Mouse (Mus musculus) hindbrain, embryonic 14.5 days (tissue): ENCODE measurements around the gene Msh2. TPM values are rescaled to one million over a fixed set of nuclear protein-coding genes. Genes with fewer than 3 reads are reported as not detected.

Experiments used
- ATAC-seq: fragments of 200-750 bp; cut with Nextera tagmentation; 2 replicates; pipeline ENCODE4 v1.8.0; 2017; ENCODE audit warnings: moderate number of reproducible peaks, mild to moderate bottlenecking, moderate TSS enrichment, moderate library complexity; ENCODE audit not compliant: low FRiP score
- DNase-seq: peaks from one replicate; pipeline ENCODE4 v3.0.0-alpha.2; 2015; ENCODE audit warnings: low spot score
- H3K27ac ChIP-seq: fragments of 300-500 bp; sonication (generic); 2 replicates; pipeline ENCODE4 v1.5.1; 2014; ENCODE audit warnings: mild to moderate bottlenecking, moderate library complexity
- H3K27me3 ChIP-seq: fragments of 300-500 bp; sonication (generic); 2 replicates; pipeline ENCODE4 v1.6.1; 2014; ENCODE audit warnings: mild to moderate bottlenecking, low read length, mixed read lengths; ENCODE audit not compliant: control insufficient read depth, insufficient read depth
- H3K36me3 ChIP-seq: fragments of 300-500 bp; sonication (generic); replicated peaks from 2 replicates; pipeline ENCODE4 v1.6.1; 2014; ENCODE audit not compliant: control insufficient read depth, insufficient read depth
- H3K4me1 ChIP-seq: fragments of 300-500 bp; sonication (generic); replicated peaks from 2 replicates; pipeline ENCODE4 v1.6.1; 2014; ENCODE audit warnings: antibody characterized with exemption, low read length, mixed read lengths; ENCODE audit not compliant: control insufficient read depth, insufficient read depth
- H3K4me2 ChIP-seq: fragments of 300-500 bp; sonication (generic); replicated peaks from 2 replicates; pipeline ENCODE4 v1.6.1; 2014; ENCODE audit warnings: mild to moderate bottlenecking, moderate library complexity
- H3K4me3 ChIP-seq: fragments of 300-500 bp; sonication (generic); replicated peaks from 2 replicates; pipeline ENCODE4 v1.5.1; 2014; ENCODE audit warnings: mild to moderate bottlenecking, low read length
- H3K9ac ChIP-seq: fragments of 300-500 bp; sonication (generic); 2 replicates; pipeline ENCODE4 v1.6.1; 2014
- H3K9me3 ChIP-seq: fragments of 300-500 bp; sonication (generic); 2 replicates; pipeline ENCODE4 v1.6.1; 2016; ENCODE audit warnings: low read length; ENCODE audit not compliant: control insufficient read depth
- WGBS: fragments of 180-500 bp; shearing (Covaris S2); extraction: QIAGEN DNeasy Blood & Tissue Kit; methylation state at CpG from one replicate; pipeline ENCODE4 v1.1.7; 2014; 5-methylcytosine and 5-hydroxymethylcytosine counted together
- polyA plus RNA-seq: library from polyadenylated mRNA; unstranded; fragments of >200 nt; fragmentation: Nextera tagmentation; extraction: Ambion mirVana; gene quantifications from 2 replicates; pipeline ENCODE4 v1.2.1, GENCODE M21; 2014

Msh2 gene
- polyA plus RNA-seq, 1 experiment from 2014 or later, result 43.9 TPM

GRCm38 (mm10) chr17:87739835-87740234 is 67.7 kb downstream of the Msh2 start:
- Histone ChIP-seq H3K9me3 (no peaks in the 10 kb centered on the region), H3K9ac (no peak overlapping the region), H3K27me3 (0 out of 2 replicates have a peak, but pooled peaks cover 2% of the 10 kb centered on the region), H3K4me2 (no peak overlapping the region), H3K27ac (no peak overlapping the region), H3K4me1 (no peaks in the 10 kb centered on the region), H3K36me3 (no peaks in the 10 kb centered on the region), H3K4me3 (no peak overlapping the region)
- ATAC-seq (no peak), DNase-seq (no peak)
- WGBS, result 67% methylated on average over 1 of the region's 1 CpGs

DNA sequence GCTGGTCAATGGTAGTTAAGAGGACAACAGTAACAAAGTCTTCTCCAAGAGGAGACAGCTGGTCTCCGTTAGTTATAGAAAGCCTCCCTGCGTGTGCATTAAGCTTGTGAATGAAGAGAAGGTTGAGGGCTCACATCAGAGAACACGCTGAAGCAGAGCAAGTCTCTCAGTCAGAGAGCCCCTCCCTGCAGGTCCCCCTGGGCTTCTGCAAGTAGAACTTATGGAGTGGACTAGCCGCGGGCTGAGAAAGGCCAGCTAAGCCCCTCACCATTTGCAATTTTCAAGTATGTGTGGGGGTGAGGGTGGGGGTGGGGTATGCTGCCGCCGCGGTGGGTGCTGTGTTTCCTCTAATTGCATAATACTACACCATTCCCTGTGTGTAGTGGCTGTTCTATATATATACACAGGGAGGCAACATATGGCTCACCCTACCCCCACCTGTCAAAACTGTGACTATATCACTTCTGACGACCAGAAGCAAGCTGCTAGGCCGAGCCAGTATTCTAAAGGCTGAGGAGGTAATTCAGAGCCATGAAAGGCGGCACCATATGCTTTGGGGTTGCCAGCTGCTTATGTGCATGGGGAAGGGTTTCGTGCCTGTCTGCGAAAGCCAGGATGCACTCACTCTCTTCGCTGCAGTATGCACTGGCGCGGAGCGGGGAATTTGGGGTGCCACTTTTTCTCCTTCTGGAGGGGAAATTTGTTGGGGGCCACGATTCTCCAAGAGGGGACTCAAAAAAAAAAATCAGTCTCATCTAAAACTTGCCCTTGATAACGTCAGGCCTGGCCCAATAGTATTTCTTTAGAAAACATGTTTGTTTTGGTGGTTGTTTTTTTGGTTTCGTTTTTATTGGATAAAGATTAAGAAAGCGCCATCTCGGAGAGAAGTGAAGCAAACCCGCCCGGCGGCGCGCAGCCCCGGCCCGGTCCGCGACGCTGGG is 73.1 kb downstream of the Msh2 start:
- peaks cover 12% of the 10 kb centered on the region; the same call in 1 of the 2 replicates for H3K4me1 ChIP-seq
- ATAC-seq (peak; percentile 59), DNase-seq (peak; percentile 39)
- peak overlapping the region; percentile 82 for H3K27ac ChIP-seq
- H3K9me3 ChIP-seq, result no peaks in the 10 kb centered on the region
- H3K27me3 ChIP-seq, result peaks cover 24% of the 10 kb centered on the region
- peak overlapping the region; percentile 65 for H3K9ac ChIP-seq
- H3K4me3 ChIP-seq, result peak overlapping the region; percentile 49
- no peaks in the 10 kb centered on the region for H3K36me3 ChIP-seq
- 9% methylated on average over 32 of the region's 32 CpGs for WGBS
- H3K4me2 ChIP-seq, result peak overlapping the region; percentile 94

GRCm38 (mm10) chr17:87745926-87746888 is 74.1 kb downstream of the Msh2 start:
- H3K9me3 ChIP-seq, result no peaks in the 10 kb centered on the region
- peak overlapping the region; percentile 65 for H3K9ac ChIP-seq
- DNase-seq (peak; percentile 61), ATAC-seq (peak; percentile 84)
- H3K27me3 ChIP-seq, result peaks cover 24% of the 10 kb centered on the region
- H3K36me3 ChIP-seq, result no peaks in the 10 kb centered on the region
- WGBS, result 2% methylated on average over 101 of the region's 101 CpGs
- peak overlapping the region; percentile 94 for H3K4me2 ChIP-seq
- H3K27ac ChIP-seq, result peak overlapping the region; percentile 82
- peaks cover 12% of the 10 kb centered on the region; the same call in 1 of the 2 replicates for H3K4me1 ChIP-seq
- peak overlapping the region; percentile 49 for H3K4me3 ChIP-seq

DNA sequence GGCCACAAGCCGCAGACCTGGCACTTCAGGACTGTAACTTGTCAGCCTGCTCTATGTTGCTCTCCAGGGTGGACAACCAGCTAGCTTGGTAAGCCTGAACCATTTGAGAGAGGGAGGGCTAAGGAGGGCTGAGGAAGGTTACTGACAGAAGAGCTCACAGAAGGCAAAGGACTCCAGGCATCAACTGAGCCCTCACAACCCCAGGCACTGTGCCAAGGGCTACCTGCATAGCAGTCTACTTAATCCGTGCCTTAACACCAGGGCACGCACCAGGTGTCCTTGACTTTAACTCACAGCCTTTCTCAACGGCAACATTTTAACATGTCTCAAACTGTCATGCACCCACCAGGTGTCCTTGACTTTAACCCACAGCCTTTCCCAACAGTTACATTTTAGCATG is 88.2 kb downstream of the Msh2 start:
- no peaks in the 10 kb centered on the region for H3K27me3 ChIP-seq

GRCm38 (mm10) chr17:87763146-87763545 is 91.0 kb downstream of the Msh2 start:
- WGBS, result 41% methylated on average over 7 of the region's 7 CpGs
- Histone ChIP-seq H3K4me3 (no peak overlapping the region), H3K4me2 (no peak overlapping the region), H3K9me3 (no peaks in the 10 kb centered on the region), H3K4me1 (no peaks in the 10 kb centered on the region), H3K27ac (no peak overlapping the region), H3K36me3 (no peaks in the 10 kb centered on the region), H3K27me3 (no peaks in the 10 kb centered on the region), H3K9ac (no peak overlapping the region)
- no peak for ATAC-seq
- DNase-seq, result no peak

More for the DNA sequence above, 88.2 kb downstream of the Msh2 start:
- no peaks in the 10 kb centered on the region for H3K4me1 ChIP-seq
- H3K36me3 ChIP-seq, result no peaks in the 10 kb centered on the region
- ATAC-seq, result no peak
- DNase-seq, result no peak
- no peaks in the 10 kb centered on the region for H3K9me3 ChIP-seq
- no peak overlapping the region for H3K27ac ChIP-seq
- H3K4me2 ChIP-seq, result no peak overlapping the region
- 88% methylated on average over 4 of the region's 4 CpGs for WGBS
- H3K9ac ChIP-seq, result no peak overlapping the region
- no peak overlapping the region for H3K4me3 ChIP-seq

GRCm38 (mm10) chr17:87765031-87765430 is 92.9 kb downstream of the Msh2 start:
- WGBS, result 94% methylated on average over 11 of the region's 11 CpGs
- 0 out of 2 replicates have a peak, but pooled peaks cover 9% of the 10 kb centered on the region for H3K9me3 ChIP-seq
- no peak overlapping the region for H3K4me2 ChIP-seq

DNA sequence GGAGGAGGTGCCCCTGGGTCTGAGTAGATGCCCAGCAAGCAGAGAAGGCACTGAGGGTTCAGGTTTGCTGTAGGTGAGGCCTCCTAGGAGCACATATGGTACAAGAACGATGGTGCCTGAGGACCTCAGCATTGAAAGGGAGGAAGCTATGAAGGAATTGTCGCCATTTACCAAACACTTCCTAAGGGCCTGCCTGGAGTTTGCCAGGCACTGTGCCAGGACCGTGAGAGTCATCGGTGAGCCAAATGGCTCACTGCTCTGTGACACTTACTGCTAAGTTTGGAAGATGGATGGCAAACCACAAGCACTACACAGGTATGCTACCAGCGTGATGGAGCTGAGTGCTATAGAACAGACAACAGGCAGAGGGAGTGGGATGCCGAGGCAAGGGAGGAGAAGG is 94.8 kb downstream of the Msh2 start:
- H3K36me3 ChIP-seq, result no peaks in the 10 kb centered on the region
- H3K27ac ChIP-seq, result no peak overlapping the region
- no peaks in the 10 kb centered on the region for H3K27me3 ChIP-seq
- no peaks in the 10 kb centered on the region for H3K4me1 ChIP-seq
- H3K4me2 ChIP-seq, result no peak overlapping the region
- H3K9me3 ChIP-seq, result 0 out of 2 replicates have a peak, but pooled peaks cover 9% of the 10 kb centered on the region
- WGBS, result 88% methylated on average over 6 of the region's 6 CpGs
- no peak overlapping the region for H3K9ac ChIP-seq
- no peak for ATAC-seq
- H3K4me3 ChIP-seq, result no peak overlapping the region
- DNase-seq, result no peak

More at GRCm38 (mm10) chr17:87765031-87765430, 92.9 kb downstream of the Msh2 start:
- no peak for DNase-seq
- Histone ChIP-seq H3K36me3 (no peaks in the 10 kb centered on the region), H3K9ac (no peak overlapping the region), H3K4me1 (no peaks in the 10 kb centered on the region), H3K27me3 (no peaks in the 10 kb centered on the region), H3K4me3 (no peak overlapping the region), H3K27ac (no peak overlapping the region)
- ATAC-seq, result no peak

DNA sequence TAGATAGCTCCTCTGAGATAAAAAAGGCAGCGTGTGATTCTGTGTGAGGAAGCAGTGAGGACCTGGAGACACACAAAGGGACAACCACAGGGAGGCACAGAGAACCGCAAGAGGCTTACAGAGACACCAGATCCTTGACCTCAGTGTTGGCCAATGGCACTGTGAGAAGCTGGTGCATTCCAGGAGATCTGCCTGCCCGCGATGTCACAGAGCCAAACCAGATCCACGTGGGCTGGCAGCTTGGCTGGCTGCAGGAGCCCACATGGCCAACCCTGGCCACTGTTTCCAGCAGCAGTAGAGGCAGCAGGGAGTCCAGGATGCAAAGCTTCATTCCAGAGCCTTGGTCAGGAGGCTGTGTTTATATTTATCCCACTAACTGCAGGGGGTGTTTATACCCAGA is 98.6 kb downstream of the Msh2 start:
- WGBS, result 39% methylated on average over 5 of the region's 5 CpGs
- DNase-seq, result no peak

GRCm38 (mm10) chr17:87773175-87773574 is 101.0 kb downstream of the Msh2 start:
- no peak for ATAC-seq
- H3K4me3 ChIP-seq, result no peak overlapping the region
- no peaks in the 10 kb centered on the region for H3K27me3 ChIP-seq
- H3K4me2 ChIP-seq, result no peak overlapping the region
- no peak overlapping the region for H3K27ac ChIP-seq
- no peaks in the 10 kb centered on the region for H3K36me3 ChIP-seq
- H3K9me3 ChIP-seq, result 0 out of 2 replicates have a peak, but pooled peaks cover 9% of the 10 kb centered on the region
- no peak for DNase-seq
- WGBS, result 77% methylated on average over 3 of the region's 3 CpGs
- H3K9ac ChIP-seq, result no peak overlapping the region
- H3K4me1 ChIP-seq, result no peaks in the 10 kb centered on the region

More for the DNA sequence above, 98.6 kb downstream of the Msh2 start:
- H3K9me3 ChIP-seq, result 0 out of 2 replicates have a peak, but pooled peaks cover 9% of the 10 kb centered on the region
- no peaks in the 10 kb centered on the region for H3K36me3 ChIP-seq
- no peaks in the 10 kb centered on the region for H3K27me3 ChIP-seq
- H3K4me1 ChIP-seq, result no peaks in the 10 kb centered on the region
- ATAC-seq, result no peak
- H3K4me3 ChIP-seq, result no peak overlapping the region
- no peak overlapping the region for H3K27ac ChIP-seq
- H3K4me2 ChIP-seq, result no peak overlapping the region
- no peak overlapping the region for H3K9ac ChIP-seq
